Mouse (Mus musculus) layer of hippocampus, adult 9-10 months (tissue): ENCODE data around the gene Xrcc1.
"Not testable (repeated sequence)": the region's sequence is repeated elsewhere in the genome, so short reads cannot be mapped to it uniquely, and the experiment has no call there.

ENCODE experiments used
- DNase-seq: peaks from one replicate; pipeline ENCODE4 v3.0.0; 2022; ENCODE audit warnings: low spot score

The Xrcc1 gene

GRCm38 (mm10) chr7:24605561-24605960 is 59.5 kb downstream of the Xrcc1 start:
- no peak for DNase-seq

GRCm38 (mm10) chr7:24606046-24606445 is 60.0 kb downstream of the Xrcc1 start:
- no peak for DNase-seq

DNA sequence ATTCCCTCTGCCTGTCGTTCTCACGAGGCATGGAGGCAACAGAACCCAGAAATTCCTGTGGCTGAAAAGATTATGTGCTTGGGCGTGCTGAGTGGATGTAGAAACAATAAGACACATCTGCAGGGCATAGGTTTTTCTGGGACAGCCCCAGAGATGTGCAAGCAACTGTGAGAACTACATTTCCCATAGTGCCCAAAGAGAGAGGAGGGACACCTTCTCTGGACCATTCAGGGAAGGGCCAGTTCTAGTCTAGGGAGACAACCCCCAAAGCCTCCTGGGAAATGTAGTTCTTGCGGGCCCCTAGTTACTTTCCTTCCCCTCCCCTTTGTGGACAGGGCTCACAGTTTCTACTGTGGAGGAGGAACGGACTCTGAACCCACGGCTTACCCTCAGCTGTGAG is 61.9 kb downstream of the Xrcc1 start:
- no peak for DNase-seq

GRCm38 (mm10) chr7:24608561-24608960 is 62.5 kb downstream of the Xrcc1 start:
- DNase-seq: no peak

GRCm38 (mm10) chr7:24610144-24610878 is 64.2 kb downstream of the Xrcc1 start, which contains the start of gene Phldb3:
Phldb3 (plus strand) TSS chr7:24610763.
- DNase-seq: no peak

GRCm38 (mm10) chr7:24610879-24611494 is 64.9 kb downstream of the Xrcc1 start:
- no peak for DNase-seq

GRCm38 (mm10) chr7:24611709-24612108 is 65.6 kb downstream of the Xrcc1 start:
- no peak for DNase-seq

DNA sequence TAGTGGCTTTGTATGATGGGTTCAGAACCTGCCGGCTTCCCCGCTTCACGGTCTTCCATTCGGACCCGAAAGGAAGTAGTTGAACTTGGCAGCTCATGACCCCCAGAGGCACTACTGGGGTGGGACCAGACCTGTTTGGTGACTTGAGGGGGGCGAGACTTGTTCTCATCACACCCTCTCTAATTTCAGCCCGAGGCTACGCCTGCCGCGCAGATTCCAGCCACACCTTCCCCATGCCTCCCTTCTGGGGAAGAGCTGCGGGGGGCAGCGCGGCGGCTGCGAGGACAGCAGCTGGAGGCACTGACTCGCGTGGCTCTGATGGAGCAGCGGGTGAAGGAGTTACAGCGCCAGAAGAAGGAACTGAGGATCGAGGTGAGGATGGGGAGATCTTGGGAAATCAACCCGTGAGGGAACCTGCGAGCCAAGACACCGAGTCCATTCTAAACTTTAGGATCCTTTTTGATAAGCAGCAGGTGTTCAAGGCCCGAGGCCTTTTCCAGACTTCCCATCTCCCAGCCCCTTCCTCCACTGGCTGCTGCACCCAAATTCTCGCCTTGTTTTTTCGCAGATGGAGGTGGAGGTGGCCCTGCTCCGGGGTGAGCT is 66.3 kb downstream of the Xrcc1 start:
- DNase-seq: no peak

GRCm38 (mm10) chr7:24614816-24615215 is 68.7 kb downstream of the Xrcc1 start:
- DNase-seq: no peak

DNA sequence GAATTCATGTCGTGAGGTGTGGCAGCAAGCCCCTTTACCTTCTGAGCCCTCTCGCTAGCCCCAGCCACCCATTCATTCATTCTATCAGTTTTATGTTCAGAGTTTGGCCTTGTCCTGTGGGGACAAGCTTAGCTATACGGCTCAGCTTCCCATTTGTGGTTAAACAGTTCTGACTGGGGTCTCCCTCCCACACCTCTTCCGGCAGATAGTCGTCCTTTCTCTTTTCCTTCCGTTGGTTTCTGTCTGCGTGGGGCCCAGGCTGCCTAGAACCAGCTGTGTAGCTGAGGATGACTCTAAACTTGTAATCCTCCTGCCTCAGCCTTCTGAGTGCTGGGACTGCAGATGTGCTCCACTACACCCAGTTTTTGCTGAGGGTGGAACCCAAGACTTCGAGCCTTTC is 71.7 kb downstream of the Xrcc1 start:
- DNase-seq: no peak

DNA sequence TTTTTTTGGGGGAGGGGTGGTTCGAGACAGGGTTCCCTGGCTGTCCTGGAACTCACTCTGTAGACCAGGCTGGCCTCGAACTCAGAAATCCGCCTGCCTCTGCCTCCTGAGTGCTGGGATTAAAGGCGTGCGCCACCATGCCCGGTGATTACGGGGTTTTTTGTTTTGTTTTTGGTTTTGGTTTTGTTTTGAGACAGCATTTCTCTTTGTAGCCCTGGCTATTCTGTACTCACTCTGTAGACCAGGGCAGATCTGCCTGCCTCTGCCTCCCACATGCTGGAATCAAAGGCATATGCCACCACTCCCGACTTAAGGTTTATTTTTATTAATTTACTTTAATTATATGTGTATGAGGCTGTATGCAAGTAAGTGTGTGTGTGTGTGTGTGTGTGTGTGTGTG is 72.3 kb downstream of the Xrcc1 start:
- DNase-seq: not testable (repeated sequence)

- DNase-seq: no peak
Observed at GRCm38 (mm10) chr7:24619671-24620397, 73.7 kb downstream of the Xrcc1 start.

DNA sequence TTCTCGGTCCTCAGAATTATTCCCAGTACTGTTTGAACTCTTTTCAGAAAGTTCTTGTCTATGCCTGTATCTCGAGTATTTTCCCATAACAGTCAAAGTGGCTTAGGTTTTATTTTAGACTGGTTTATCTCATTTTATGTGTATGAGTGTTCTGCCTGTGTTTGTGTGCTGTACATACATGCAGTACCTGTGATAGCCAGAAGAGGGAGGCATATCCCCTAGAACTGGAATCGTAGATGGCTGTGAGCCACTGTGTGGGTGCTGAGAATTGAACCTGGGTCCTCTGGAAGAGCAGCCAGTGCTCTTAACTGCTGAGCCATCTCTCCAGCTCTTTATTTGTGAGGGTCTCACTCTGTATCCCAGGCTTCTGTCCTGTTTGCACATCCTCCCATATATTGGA is 75.1 kb downstream of the Xrcc1 start:
- DNase-seq: no peak

GRCm38 (mm10) chr7:24622967-24623366 is 76.9 kb downstream of the Xrcc1 start:
- no peak for DNase-seq
